Mouse (Mus musculus) small intestine, adult 2 months (tissue): Measurements from ENCODE around the gene Osbpl7. TPM values are rescaled to one million over a fixed set of nuclear protein-coding genes. Genes with fewer than 3 reads are reported as not detected.

Experiments
- H3K27ac ChIP-seq: fragments of 200-500 bp; 2 replicates; pipeline ENCODE4 v1.5.1; 2012; ENCODE audit warnings: low read depth, low read length, control low read depth, inconsistent platforms; ENCODE audit not compliant: insufficient read depth
- H3K27me3 ChIP-seq: fragments of 200-500 bp; 2 replicates; pipeline ENCODE4 v1.6.1; 2012; ENCODE audit warnings: mild to moderate bottlenecking, moderate library complexity, low read length, inconsistent platforms; ENCODE audit not compliant: control insufficient read depth, insufficient read depth
- H3K36me3 ChIP-seq: fragments of 200-500 bp; 2 replicates; pipeline ENCODE4 v1.6.1; 2012; ENCODE audit warnings: mild to moderate bottlenecking, low read length, control low read depth, inconsistent platforms; ENCODE audit not compliant: control insufficient read depth, insufficient read depth
- H3K4me1 ChIP-seq: fragments of 200-500 bp; 2 replicates; pipeline ENCODE4 v1.6.1; 2012; ENCODE audit warnings: low read length, inconsistent platforms, mixed read lengths; ENCODE audit not compliant: control insufficient read depth, insufficient read depth, insufficient read length
- H3K4me3 ChIP-seq: fragments of 200-500 bp; 2 replicates; pipeline ENCODE4 v1.5.1; 2012; ENCODE audit warnings: low read depth, mild to moderate bottlenecking, control low read depth, inconsistent platforms, low read length, moderate library complexity
- CTCF ChIP-seq: fragments of 200-500 bp; IDR thresholded peaks from 2 replicates; pipeline ENCODE4 v1.5.1; 2012; ENCODE audit warnings: low read depth, mild to moderate bottlenecking, control low read depth, inconsistent platforms, low read length, moderate library complexity, mixed read lengths; ENCODE audit not compliant: insufficient replicate concordance, insufficient read length; ENCODE audit errors: extremely low read depth
- POLR2A ChIP-seq: fragments of 200-500 bp; IDR thresholded peaks from 2 replicates; pipeline ENCODE4 v1.6.1; 2012; ENCODE audit warnings: low read depth, mild to moderate bottlenecking, control low read depth, inconsistent platforms, low read length, moderate library complexity
- WGBS: fragments of 180-500 bp; shearing (Covaris S2); methylation state at CpG from one replicate; pipeline ENCODE4 v1.1.7; 2018; 5-methylcytosine and 5-hydroxymethylcytosine counted together
- polyA plus RNA-seq: library from polyadenylated mRNA; depleted of rRNA; stranded (reverse); fragments of >200 nt; gene quantifications from 2 replicates; pipeline ENCODE4 v1.2.3, GENCODE M21; 2012; rRNA removed

Gene Osbpl7
- polyA plus RNA-seq: 12.1 and 21.3 TPM in 2 replicates

DNA sequence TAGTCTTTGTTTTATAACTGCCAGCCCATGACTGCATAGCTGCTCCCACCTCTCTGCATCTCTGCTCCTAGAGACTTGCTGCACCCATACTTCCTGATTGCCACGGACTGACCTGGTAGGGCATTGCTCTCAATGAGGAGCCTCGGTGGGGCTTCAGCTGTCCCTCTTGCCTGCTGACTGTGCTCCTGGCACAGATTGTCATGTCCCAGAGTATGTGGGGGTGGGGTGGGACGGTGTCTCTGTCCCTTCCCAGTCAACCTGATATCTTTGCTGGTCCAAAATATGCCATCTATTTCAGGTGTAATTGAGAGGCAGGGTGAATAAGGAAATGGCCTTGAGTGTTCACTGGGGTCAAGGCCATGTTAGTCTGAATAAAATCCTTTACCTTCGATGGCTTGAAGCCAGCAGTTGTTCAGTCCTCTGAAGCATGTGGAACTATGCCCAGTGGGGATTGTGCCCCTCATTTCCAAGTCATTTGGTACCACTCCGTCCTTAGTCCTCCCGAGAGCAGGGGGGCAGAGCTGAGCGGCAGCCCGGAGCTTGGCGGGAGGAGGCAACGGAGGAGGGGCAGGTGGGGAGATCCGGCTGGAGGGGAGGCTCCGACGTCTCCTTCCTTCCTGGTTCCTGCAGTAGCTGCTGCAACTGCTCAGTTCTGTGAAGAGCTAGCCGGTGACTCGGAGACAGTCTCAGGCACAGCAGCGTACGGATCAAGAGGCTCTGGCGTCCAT, at the start of gene Osbpl7:
Gene Osbpl7 (plus strand): TSS at position 413 of the 728 bp plus-strand sequence.
- Histone ChIP-seq H3K27ac (peak within 1 kb of the TSS; percentile 82), H3K27me3 (no peaks in the 10 kb centered on the region), H3K4me1 (peaks cover 21% of the 10 kb centered on the region), H3K4me3 (peak within 1 kb of the TSS; percentile 87), H3K36me3 (peaks cover 39% of the 10 kb centered on the region)
- under 1% methylated on average over 18 of the region's 18 CpGs for WGBS
- TF ChIP-seq POLR2A (peak; percentile 61; the same call in 1 of the 2 replicates), CTCF (peak; percentile 27; the same call in 1 of the 2 replicates)

DNA sequence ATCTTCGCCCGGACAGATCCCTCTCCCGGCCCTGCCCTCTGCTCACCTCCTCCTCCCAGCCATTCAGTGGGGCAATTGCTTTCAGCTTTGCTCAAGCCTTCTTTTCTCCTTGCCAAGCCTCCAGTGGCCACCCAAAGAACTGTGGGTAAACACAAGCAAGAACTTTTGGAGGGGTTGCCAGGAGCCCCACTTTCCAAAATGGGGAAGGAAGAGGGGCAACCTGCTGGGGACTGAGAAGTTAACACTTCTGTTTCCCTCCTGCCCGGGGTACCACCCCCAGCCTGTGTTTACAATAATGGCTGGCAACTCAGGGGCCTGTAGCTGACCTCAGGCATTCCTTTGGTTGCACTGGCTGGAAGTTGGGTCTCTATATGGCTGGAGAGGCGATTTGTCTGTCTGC, 47.3 kb upstream of the Osbpl7 start:
- H3K4me3 ChIP-seq: no peak overlapping the region
- H3K36me3 ChIP-seq: no peaks in the 10 kb centered on the region
- H3K27me3 ChIP-seq: 0 out of 2 replicates have a peak, but pooled peaks cover 17% of the 10 kb centered on the region
- no peaks in the 10 kb centered on the region for H3K4me1 ChIP-seq
- WGBS: 39% methylated on average over 5 of the region's 5 CpGs
- H3K27ac ChIP-seq: no peak overlapping the region
- TF ChIP-seq CTCF (no peak), POLR2A (no peak)

DNA sequence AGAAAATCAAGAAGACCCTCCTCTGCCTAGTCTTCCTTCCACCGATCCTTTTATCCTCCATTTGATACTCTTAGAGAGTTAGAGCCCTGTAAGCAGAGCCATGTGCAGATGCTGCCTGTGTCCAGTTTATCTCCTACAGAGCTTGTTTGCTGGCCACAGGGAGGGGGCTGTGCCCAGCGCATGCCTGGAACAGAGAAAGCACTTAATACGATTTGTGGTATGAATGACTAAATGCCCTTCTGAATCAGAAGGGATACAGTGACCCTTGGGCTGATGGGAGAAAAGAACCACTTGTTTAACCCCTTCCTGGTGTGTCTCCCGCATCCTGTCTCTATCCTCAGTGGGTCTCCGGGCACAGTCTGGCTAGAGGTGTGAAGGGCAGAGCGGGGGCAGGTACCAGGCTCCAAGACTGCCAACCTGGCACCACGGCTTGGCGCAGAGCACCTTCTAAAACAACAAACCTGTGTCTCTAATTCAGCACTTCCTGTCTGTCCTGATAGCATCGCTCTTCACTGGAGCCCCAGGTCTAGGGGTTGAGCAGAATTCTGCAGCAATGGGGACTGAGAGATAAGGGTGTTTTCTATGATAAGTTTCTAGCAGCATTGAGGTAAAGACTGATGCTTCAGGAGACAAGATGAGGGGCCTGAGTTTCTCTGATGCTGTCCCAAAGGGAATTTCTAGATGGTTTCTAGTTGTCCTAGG, 43.2 kb upstream of the Osbpl7 start:
- Histone ChIP-seq H3K36me3 (no peaks in the 10 kb centered on the region), H3K27ac (no peak overlapping the region), H3K4me1 (no peaks in the 10 kb centered on the region), H3K27me3 (peaks cover 26% of the 10 kb centered on the region), H3K4me3 (no peak overlapping the region)
- 57% methylated on average over 9 of the region's 9 CpGs for WGBS
- TF ChIP-seq POLR2A (no peak), CTCF (no peak)

DNA sequence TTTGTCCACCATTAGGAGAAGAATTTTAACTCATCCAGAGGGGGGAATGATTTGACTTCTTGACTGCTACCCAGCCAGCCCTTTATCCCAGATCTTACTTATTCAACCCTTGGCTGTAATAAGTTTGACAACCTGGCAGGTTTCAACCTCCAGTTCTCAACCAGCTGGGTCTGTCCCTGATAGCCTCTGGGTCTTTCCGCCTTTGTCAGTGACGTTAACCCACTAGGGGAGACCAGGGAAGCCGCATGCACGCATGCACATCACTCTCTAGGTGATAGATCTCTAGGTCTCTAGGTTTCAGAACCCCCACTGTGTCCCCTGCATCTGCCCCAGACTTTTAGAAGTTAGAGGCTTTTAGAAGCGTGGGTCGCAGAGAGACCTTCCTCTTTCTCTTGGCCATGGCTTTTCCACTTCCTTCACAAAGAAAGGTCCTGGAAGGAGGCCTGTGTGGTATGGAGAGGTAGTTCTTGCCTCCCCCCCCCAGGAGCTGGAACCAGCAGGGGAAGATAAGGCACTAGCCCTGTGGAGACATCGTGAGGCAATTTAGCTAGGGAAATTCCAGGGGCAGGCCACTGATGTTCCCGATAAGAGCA, 41.1 kb upstream of the Osbpl7 start:
- TF ChIP-seq CTCF (no peak), POLR2A (no peak)
- no peak overlapping the region for H3K27ac ChIP-seq
- WGBS: 50% methylated on average over 8 of the region's 8 CpGs

DNA sequence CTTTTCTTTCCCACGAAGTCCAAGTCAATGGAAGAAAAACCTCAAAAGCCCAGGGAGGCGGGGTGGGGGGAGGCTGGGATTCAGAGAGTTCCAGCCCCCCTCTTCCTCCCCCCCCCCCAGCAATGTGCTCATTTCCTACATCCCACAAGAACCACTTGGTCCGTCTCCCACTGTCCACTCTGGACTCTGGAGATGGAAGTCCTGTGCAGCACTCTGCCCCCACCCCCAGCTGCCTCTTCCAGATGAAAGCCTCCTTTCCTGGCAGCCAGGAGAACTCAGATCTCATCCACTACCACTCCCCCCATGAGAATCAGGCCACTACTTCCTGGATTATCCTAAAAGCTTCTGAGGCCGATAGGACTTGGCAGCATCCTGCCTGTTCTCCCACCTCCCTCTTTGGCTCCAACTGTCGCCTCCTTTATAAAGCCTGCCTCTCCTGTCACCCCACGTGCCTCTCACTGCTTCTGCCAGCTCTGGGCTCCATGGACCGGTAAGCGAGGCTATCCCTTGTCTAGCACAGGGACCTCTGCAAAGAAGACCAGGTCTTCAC, 37.2 kb upstream of the Osbpl7 start, which contains the start of gene Sp6:
Gene Sp6 (plus strand): TSS at position 274 of the 550 bp plus-strand sequence.
- TF ChIP-seq POLR2A (no peak), CTCF (no peak)
- H3K4me1 ChIP-seq: no peaks in the 10 kb centered on the region
- H3K4me3 ChIP-seq: no peak within 1 kb of the TSS
- 32% methylated on average over 8 of the region's 8 CpGs for WGBS
- no peak within 1 kb of the TSS for H3K27ac ChIP-seq
- H3K27me3 ChIP-seq: peaks cover 57% of the 10 kb centered on the region
- no peaks in the 10 kb centered on the region for H3K36me3 ChIP-seq

More for the DNA sequence above, 41.1 kb upstream of the Osbpl7 start:
- peaks cover 40% of the 10 kb centered on the region for H3K27me3 ChIP-seq
- H3K4me3 ChIP-seq: no peak overlapping the region
- H3K36me3 ChIP-seq: no peaks in the 10 kb centered on the region
- no peaks in the 10 kb centered on the region for H3K4me1 ChIP-seq

DNA sequence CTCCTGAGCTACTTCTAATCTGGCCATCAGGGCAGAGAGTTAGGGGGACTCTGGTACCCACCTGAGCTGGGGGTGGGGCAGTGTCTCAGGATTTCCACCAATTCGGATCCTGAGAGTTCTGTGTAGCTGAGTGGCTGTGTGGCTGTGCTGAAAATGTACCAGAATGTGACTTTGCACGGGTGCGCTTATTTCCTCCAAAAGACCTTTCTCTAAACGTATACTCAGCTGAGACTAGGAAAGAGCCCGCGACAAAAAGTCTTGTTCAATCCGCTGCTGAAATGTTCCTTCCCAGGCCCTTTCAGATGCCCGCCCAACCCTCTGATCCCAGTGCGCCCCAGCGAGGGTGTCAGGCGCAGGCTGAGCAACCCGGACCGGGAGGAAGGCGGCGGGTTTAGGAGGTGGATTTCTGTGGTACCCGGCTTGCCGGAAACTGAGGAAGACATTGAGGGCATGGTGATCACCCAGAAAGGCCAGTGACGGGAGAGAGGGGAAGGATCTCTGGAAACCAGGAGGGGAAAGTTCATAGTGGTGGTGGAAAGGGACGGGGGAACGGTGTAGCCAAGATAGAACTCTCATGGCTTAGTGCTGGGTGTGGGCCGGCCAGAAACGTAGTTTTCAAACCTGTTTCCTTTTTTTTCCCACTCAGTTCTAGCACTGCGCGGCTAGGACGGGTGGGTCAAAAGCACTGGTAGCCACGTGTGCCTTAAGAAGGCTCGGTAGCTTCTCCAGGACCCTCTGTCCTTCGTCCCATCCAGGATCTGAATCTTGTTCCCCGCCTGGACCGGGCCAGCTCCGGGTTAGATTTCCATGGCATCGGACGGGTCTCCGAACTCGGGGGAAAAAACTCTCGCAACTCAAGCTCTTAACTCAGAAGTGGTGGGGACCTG, 32.5 kb upstream of the Osbpl7 start:
- WGBS: 3% methylated on average over 36 of the region's 36 CpGs
- H3K36me3 ChIP-seq: no peaks in the 10 kb centered on the region
- peak overlapping the region; percentile 52 for H3K4me3 ChIP-seq
- no peak for TF ChIP-seq POLR2A
- no peak overlapping the region for H3K27ac ChIP-seq
- peaks cover 12% of the 10 kb centered on the region for H3K4me1 ChIP-seq
- H3K27me3 ChIP-seq: peaks cover 61% of the 10 kb centered on the region
